Mouse (Mus musculus) midbrain, embryonic 12.5 days (tissue): ENCODE measurements at regions not wholly inside any gene's neighbourhood (a gene's known extent, or its start where the extent isn't known, plus 50 kb on each side); places are given as distances from the start of the nearest gene placed in this dataset.

Experiments used
- ATAC-seq: fragments of 200-750 bp; cut with Nextera tagmentation; 2 replicates; pipeline ENCODE4 v1.8.0; 2017; ENCODE audit warnings: low read depth, moderate TSS enrichment, moderate library complexity; ENCODE audit not compliant: low FRiP score
- H3K27ac ChIP-seq: fragments of 300-500 bp; sonication (generic); replicated peaks from 2 replicates; pipeline ENCODE4 v1.5.1; 2016; ENCODE audit warnings: mild to moderate bottlenecking
- H3K27me3 ChIP-seq: fragments of 300-500 bp; sonication (generic); 2 replicates; pipeline ENCODE4 v1.6.1; 2016; ENCODE audit warnings: mild to moderate bottlenecking
- H3K36me3 ChIP-seq: fragments of 300-500 bp; sonication (generic); 2 replicates; pipeline ENCODE4 v1.6.1; 2016
- H3K4me1 ChIP-seq: fragments of 300-500 bp; sonication (generic); 2 replicates; pipeline ENCODE4 v1.6.1; 2016
- H3K4me2 ChIP-seq: fragments of 300-500 bp; sonication (generic); replicated peaks from 2 replicates; pipeline ENCODE4 v1.6.1; 2016; ENCODE audit warnings: mild to moderate bottlenecking, moderate library complexity
- H3K4me3 ChIP-seq: fragments of 300-500 bp; sonication (generic); 2 replicates; pipeline ENCODE4 v1.5.1; 2016; ENCODE audit warnings: mild to moderate bottlenecking
- H3K9ac ChIP-seq: fragments of 300-500 bp; sonication (generic); replicated peaks from 2 replicates; pipeline ENCODE4 v1.6.1; 2016; ENCODE audit warnings: mild to moderate bottlenecking, moderate library complexity
- H3K9me3 ChIP-seq: fragments of 300-500 bp; sonication (generic); 2 replicates; pipeline ENCODE4 v1.6.1; 2016; ENCODE audit warnings: mild to moderate bottlenecking

DNA sequence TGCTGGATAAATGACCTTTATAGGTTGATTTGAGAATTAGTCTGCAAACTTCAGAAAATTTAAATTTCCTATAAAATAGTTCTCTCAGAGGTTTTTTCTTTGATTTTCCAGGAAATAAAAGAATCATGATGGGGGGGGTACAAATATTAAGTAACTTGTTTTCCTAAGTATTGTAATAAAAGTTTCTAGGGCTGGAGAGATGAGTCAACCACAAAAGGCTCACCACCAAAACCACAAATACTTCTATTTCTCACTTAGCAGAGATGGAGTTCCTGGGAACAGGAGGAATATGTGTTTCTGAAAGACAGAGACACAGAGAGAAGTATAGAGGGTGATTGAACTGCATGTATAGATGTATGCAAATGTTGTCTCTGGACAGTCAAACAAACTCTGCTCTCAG is 144.3 kb downstream of the Slc5a7 start:
- Histone ChIP-seq H3K9me3 (no peaks in the 10 kb centered on the region), H3K4me3 (no peak overlapping the region), H3K36me3 (no peaks in the 10 kb centered on the region), H3K27me3 (no peaks in the 10 kb centered on the region), H3K27ac (no peak overlapping the region), H3K4me2 (no peak overlapping the region), H3K9ac (no peak overlapping the region), H3K4me1 (no peaks in the 10 kb centered on the region)
- ATAC-seq, result no peak
